12 mouse cellular contexts compared by ENCODE assay signal in genomic region chr11:8811506-8812100, GRCm38 (mm10).
DNase-seq lines count a peak whose midpoint lies in the region; ATAC-seq and TF ChIP-seq lines count a peak whose summit lies in the region.
"Had no signal": no experiment of that assay in that cellular context is flagged by ENCODE, and none has a peak within 500 bp of the region (broad histone marks: within the 10 kb centered on the region; RNA-seq: fewer than 3 reads in every experiment).

No protein-coding gene starts in this region.

- no peaks in the 10 kb centered on the region for H3K9me3 ChIP-seq in kidney, embryonic 15.5 days (replicated peaks)
- H3K9me3 ChIP-seq in ES-Bruce4 (replicated peaks; ENCODE audit: control insufficient read depth, insufficient read depth, low read length, poor library complexity, severe bottlenecking) = peaks cover 10% of the 10 kb centered on the region
- H3K9me3 ChIP-seq: heart, embryonic 15.5 days; limb, embryonic 12.5 days had no signal

- no peaks in the 10 kb centered on the region for H3K36me3 ChIP-seq in kidney, embryonic 15.5 days
- no peaks in the 10 kb centered on the region for H3K36me3 ChIP-seq in ES-Bruce4 (ENCODE audit: control insufficient read depth, insufficient read depth, low read length, poor library complexity, severe bottlenecking)
- H3K36me3 ChIP-seq: heart, embryonic 15.5 days; limb, embryonic 12.5 days had no signal

- H3K27me3 ChIP-seq in kidney, embryonic 15.5 days = no peaks in the 10 kb centered on the region
- no peaks in the 10 kb centered on the region for H3K27me3 ChIP-seq in ES-Bruce4 (ENCODE audit: control insufficient read depth, insufficient read depth, low read length, poor library complexity, severe bottlenecking)
- H3K27me3 ChIP-seq: heart, embryonic 15.5 days; limb, embryonic 12.5 days had no signal

- H3K4me3 ChIP-seq in kidney, embryonic 15.5 days (replicated peaks) = no peak overlapping the region
- no peak overlapping the region for H3K4me3 ChIP-seq in ES-Bruce4 (ENCODE audit: low read depth, low read length)
- H3K4me3 ChIP-seq: heart, embryonic 15.5 days; limb, embryonic 12.5 days had no signal

- H3K4me1 ChIP-seq in kidney, embryonic 15.5 days = peaks cover 29% of the 10 kb centered on the region
- H3K4me1 ChIP-seq in ES-Bruce4 (ENCODE audit: control insufficient read depth, insufficient read depth, low read length) = peaks cover 6% of the 10 kb centered on the region

- ATAC-seq in kidney, embryonic 15.5 days (replicated peaks; ENCODE audit: low FRiP score) = peak; percentile 36; the same call in 1 of the 2 replicates
- ATAC-seq: activated CD4-positive, CD25-positive, alpha-beta regulatory T cell, adult 4 months; inflammation-experienced regulatory T-cells, adult 6 months had no signal

- DNase-seq in kidney, postnatal 25 days = no peak
- peak; percentile 30 for DNase-seq in Muller cell, postnatal 12 days (ENCODE audit: inconsistent ontology term)
- DNase-seq in forelimb bud, embryonic 11.5 days (ENCODE audit: low read depth, low spot score) = peak; percentile 57
- DNase-seq in spleen, postnatal 36 days (ENCODE audit: low spot score in 2 of 2) = no peak
- DNase-seq in gastrocnemius, postnatal 10 days = no peak
- DNase-seq: cerebellum, adult 9-11 months had no signal

- no peak overlapping the region for H3K9ac ChIP-seq in kidney, embryonic 15.5 days
- H3K9ac ChIP-seq in ES-Bruce4 (ENCODE audit: low read depth, poor library complexity, severe bottlenecking) = no peak overlapping the region
- H3K9ac ChIP-seq: heart, embryonic 15.5 days; limb, embryonic 12.5 days had no signal

- no peak overlapping the region for H3K4me2 ChIP-seq in kidney, embryonic 15.5 days
- H3K4me2 ChIP-seq: heart, embryonic 15.5 days; limb, embryonic 12.5 days had no signal

- TF ChIP-seq EP300 in ES-Bruce4 (IDR thresholded peaks at IDR 0.05; ENCODE audit: insufficient read depth, low read depth, low read length) = no peak

- H3K27ac ChIP-seq in kidney, embryonic 15.5 days = peak overlapping the region; percentile 41; the same call in 1 of the 2 replicates
- peak overlapping the region; percentile 82; the same call in 1 of the 2 replicates for H3K27ac ChIP-seq in ES-Bruce4 (ENCODE audit: insufficient read depth, low read length)
- H3K27ac ChIP-seq: heart, embryonic 15.5 days; limb, embryonic 12.5 days had no signal

- no peak for TF ChIP-seq CTCF in ES-Bruce4 (IDR thresholded peaks at IDR 0.05; ENCODE audit: low read depth, low read length)

- WGBS in kidney, embryonic 15.5 days = 17% methylated on average over 5 of the region's 5 CpGs

- no peak for TF ChIP-seq POLR2A in ES-Bruce4 (IDR thresholded peaks at IDR 0.05; ENCODE audit: insufficient read depth, low read length)

Comparison
In these comparisons a context has a peak if more than half of its experiments do, and no peak if none do; other contexts are left out.
1. DNase-seq: peak in Muller cell, postnatal 12 days (single experiment) and forelimb bud, embryonic 11.5 days (single experiment); none in kidney, postnatal 25 days (0 of 2), spleen, postnatal 36 days (0 of 2) and gastrocnemius, postnatal 10 days (single experiment).